Mouse (Mus musculus): ENCODE data around the gene Il5.

Gene Il5

DNA sequence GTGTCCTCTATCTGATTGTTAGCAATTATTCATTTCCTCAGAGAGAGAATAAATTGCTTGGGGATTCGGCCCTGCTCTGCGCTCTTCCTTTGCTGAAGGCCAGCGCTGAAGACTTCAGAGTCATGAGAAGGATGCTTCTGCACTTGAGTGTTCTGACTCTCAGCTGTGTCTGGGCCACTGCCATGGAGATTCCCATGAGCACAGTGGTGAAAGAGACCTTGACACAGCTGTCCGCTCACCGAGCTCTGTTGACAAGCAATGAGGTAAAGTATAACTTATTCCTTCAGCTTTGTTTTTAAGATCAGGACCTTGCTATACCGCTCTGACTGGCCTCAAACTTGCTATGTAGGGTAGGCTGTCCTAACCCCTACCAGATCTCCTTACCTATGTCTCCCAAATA lies at the start of gene Il5:
Il5 (plus strand) TSS at position 80 of the 400 bp plus-strand sequence.
- DNase-seq (ENCODE audit: low spot score): no peak

DNA sequence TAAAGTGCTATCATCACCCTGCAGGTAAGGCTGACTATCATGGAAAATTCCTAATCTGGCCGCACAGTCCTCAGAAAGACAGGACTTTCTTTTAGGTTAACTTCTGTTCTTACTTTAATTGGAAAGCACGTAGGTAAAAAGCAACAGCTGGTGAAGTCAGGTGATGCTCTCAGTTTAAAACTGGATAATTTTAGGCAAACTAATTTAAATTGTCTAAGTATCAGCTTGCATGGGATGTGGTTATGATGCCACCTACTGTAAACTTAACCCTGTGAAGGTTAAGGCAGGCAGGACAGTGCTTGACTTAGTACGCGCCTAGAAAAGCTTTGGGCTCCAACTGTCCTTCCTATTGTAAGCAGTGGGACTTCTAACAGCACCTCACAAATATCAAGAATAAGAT lies 49.2 kb upstream of the Il5 start:
- DNase-seq (ENCODE audit: low spot score): no peak

DNA sequence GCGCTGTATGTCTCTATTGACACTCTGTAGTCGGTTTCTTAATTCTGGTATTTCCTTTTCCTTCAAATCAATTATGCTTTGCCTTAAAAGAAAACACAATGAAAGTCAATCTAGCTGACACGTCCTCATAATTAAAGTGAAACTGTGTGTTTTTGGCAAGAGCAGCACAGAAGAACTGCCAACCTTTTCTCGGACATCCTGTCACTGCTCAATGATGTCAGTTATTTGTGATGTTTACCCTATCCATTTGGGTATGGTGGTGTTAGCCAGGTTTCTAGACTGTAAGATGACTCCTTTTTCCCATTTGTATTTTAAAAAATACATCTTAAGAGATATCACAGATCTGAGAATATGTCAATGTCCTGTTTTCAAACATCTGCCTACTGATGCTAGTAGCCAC lies 40.5 kb upstream of the Il5 start:
- DNase-seq (ENCODE audit: low spot score): no peak

DNA sequence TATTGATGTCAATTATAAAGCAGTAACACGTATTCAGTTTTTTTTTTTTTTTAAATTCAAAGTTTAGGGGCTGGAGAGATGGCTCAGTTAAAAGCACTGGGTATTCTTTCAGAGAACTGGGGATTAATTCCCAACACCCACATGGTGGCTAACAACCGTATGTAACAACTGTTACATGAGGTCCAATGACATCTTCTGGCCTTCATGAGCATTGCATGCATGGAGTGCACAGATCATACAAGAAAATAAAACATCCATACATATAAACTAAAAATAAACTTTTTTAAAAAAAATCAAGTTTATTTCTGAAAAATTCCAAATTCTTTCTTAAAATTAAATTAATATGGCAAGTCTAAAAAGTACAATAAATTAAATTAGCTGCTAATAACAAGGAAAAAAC lies 38.9 kb upstream of the Il5 start:
- no peak for DNase-seq (ENCODE audit: low spot score)

DNA sequence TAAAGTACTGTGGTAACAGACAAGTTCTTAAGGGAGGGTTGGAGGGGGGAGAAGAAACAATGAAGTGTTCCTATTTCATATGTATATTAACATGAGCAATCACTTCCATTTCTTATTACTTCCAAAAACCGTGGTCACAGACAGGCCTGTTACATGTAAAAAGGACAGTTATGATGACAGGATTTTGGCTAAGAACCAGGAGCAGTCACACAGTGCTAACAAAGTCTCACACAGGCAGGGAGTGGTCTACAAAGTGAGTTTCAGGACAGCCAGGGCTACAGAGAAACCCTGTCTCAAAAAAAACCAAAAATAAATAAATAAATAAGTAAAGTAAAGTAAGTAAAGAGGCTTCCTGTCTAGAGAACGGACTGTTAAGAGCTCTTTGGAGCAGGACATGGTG lies 38.4 kb upstream of the Il5 start:
- no peak for DNase-seq (ENCODE audit: low spot score)

DNA sequence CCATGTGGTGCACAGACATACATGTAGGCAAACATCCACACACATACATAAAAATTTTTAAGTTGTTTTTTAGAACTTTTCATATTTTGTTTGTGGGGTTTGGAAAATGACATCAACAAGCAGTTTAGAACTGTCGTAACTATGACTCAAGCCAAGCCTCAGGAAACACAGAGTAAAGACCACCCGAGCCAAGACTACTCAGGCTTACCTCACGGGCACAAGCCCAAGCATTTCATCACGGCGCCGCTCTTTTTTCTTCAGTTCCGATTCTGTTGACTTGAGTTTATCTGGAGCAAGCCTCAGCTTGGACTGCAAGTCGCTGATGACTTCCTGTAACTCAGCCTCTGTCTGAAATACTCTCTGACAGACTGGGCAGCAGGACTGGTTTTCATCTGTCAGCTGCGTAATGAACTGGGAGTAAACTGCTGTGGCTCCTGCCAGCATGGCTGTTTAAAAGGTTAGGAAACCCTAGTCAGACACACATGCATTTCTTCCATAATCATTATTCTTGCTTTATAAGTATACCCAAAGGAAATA lies 37.5 kb upstream of the Il5 start:
- no peak for DNase-seq (ENCODE audit: low spot score)

DNA sequence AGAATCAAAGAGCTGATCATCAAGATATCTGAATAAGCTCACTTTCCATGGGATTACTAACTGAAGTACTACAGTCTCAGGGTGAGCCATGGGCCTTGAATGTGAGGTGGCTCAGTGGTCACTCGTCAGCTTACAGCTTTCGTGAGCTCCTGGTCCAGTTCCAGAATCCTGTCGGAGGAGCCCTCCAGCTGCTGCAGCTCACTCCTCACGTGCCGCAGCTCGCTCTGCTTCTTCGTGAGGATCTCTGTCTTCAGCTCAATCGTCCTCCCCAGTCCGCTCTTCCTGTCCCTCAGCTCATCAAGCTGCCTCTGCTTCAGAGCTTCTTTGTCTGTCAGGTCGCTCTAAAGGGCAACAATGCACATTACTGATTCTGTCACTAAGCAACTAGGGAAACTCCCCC lies 28.6 kb upstream of the Il5 start:
- no peak for DNase-seq (ENCODE audit: low spot score)

DNA sequence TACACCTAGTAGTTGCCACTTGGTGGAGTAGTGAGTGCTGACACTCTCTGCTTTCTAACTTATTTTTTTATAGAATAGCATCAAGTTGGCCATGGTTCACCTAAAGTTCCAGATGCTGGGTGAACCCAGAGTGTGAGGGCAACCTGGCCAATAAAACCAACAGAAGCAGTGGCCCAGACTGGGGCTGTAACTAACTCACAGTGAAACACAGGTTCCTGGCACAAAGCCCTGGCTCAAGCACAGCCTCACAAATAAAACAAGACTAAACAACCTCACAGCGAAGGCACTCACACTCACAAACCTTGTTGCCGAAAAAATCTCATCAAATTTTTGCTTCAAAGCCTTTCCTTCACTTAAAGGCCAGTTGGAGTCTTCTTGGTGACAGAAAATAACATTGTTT lies 22.1 kb upstream of the Il5 start:
- DNase-seq (ENCODE audit: low spot score): no peak

DNA sequence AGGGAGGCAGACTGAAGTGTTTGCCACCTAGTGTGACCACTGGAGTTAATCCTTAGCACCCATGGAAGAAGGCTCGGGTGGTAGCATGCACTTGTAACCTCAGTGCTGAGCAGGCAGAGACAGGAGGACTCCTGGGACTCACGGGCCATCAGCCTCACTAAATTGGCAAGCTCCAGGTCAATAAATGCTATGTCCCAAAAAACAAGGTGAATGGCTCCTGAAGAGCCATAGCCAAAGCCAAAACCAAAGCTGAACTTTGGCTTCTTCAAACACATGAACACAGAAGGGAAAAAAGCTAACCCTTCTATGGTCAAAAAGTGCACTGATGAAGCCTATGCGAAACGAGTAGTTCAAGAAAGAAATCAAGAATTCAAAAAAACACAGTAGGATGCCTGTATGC lies 21.2 kb upstream of the Il5 start:
- DNase-seq (ENCODE audit: low spot score): no peak

DNA sequence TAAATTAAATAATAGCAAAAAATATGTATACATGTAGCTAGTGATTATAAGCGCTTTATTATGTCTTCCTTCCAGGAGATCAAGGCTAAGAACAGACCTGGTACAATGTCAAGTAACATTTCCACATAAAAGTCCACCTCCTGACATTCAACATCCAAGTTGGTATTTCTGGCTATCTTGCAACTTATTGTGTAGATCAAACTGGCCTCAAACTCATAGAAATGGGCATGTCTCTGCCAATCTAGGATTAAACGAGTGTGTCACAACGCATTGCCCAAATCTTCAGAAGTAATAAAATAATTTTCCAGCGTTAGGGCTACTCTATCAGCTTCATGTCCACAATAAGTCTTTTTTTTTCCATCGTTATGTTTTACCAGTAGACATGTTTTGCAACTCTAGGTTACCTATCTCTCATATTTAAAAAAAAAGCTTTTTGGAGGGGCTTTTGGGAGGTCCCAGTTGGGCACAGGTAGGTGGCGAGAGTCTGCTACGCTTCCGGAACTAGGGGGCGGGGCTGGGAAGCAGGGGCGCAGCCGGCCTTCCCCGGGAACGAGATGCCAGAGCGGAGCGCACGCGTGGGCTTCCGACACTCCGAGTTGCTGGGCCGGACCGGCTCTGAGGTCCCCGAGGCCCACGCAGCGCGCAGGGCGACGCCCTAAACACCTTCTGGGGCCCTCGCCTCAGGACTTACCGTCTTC lies 14.2 kb upstream of the Il5 start:
- peak; percentile 43 for DNase-seq (ENCODE audit: low spot score)

DNA sequence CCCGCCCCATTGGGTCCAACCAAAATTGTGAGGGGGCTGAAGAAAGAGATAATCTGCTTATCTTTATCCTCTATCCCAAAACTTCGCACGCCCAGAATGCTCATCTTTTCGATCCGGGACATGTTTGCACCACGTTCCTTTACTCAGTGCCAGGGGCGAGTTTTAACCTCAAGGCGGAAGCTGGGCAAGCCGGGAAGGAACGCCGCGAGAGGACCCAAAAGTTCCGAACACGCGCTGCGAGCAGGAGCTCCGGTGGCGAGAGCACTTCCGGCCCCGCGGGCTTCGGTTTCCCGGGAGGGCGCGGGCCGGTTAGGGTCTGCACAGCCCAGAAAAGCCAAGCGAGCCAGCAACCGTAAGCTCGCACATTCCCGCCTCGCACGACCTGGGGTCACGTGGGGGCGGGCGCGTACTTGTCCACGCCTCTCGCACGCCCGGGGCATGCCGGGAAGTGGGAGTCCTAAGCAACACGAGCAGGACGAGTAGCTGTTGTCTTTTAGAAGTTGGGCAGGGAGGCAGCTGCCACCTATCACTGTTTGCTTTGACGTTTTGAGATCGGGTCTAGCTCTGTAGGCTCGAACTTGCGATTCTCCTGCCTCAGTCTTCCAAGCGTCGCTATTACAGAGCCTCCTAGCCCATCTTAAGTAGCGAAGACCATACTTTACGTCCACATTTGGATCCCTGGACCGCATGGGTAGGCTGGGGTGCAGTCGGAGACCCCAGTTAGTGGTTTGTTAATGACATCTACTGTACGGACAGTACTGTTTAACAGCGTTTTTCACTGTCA lies 13.5 kb upstream of the Il5 start, which contains the start of gene Rad50:
Rad50 (minus strand) TSS at position 386 of the 784 bp plus-strand sequence.
- DNase-seq (ENCODE audit: low spot score): peak; percentile 93

DNA sequence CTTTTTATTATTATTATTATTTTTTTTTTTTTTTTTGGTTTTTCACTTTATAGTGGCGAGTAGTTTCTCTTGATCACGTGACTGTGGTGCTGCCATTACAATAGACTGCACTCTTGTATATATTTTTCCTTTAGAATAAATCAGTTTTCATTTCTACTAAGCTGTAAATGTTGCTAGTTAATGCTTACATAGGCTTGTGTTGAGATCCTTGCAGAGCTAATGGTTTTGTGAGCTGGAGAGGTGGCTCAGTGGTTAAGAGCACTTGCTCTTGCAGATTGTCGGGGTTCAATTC lies 12.9 kb upstream of the Il5 start:
- DNase-seq (ENCODE audit: low spot score): no peak

DNA sequence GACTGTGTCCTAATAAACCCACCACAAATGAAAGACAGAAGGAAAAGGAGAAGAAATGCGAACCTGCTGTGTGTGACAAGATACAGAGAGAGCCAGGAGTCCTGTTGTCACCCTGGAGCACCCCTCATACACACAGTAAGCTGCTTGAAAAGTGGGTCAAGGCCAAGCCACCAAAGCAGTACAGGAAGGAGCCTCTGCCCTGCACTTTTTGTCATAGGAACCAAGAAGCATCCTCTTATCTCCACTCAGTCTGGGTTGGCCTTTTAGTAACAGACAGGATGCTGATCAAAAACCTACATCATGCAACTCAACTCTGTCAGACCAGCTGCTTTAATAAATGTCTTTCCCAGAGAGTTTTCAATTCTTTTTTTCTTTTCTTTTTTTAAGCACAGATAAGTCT lies 893 bp upstream of the Il5 start:
- DNase-seq (ENCODE audit: low spot score): no peak

DNA sequence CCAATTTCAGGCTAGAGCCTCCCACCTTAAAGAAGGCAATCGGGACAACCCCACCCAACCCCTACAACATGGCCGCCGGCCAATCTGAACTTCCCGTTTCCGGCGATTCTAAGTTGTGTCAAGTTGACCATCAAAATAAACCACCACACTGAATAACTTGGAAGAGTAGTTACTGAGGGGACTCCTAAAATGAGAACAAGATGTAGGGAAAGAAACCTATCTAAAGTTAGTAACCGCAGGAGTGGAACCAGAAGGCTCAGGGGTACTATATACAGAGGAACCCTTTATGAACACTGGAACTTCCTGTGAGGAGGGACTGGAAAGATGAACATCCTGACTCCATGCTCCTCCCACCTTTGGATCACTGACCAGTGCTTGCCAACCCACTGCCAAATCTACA lies 10.9 kb downstream of the Il5 start:
- no peak for DNase-seq (ENCODE audit: low spot score)

DNA sequence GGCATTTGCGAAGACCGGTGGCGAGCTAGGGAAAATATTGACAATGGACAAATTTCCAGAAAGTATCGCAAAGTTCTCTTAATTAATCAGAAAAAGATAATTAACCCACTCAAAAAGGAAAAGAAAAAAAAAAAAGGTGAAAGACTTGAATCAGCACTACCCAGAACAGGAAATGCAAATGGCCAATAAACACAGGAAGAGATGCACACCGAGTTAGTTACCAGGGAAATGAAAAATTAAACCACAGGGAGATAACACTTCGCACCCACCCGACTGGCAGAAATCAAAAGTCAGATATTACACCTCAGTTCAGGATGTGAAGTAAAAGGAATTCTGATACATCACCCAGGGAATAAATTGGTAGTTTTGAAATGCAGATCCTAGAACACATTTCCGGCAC lies 11.7 kb downstream of the Il5 start:
- DNase-seq (ENCODE audit: low spot score): no peak

DNA sequence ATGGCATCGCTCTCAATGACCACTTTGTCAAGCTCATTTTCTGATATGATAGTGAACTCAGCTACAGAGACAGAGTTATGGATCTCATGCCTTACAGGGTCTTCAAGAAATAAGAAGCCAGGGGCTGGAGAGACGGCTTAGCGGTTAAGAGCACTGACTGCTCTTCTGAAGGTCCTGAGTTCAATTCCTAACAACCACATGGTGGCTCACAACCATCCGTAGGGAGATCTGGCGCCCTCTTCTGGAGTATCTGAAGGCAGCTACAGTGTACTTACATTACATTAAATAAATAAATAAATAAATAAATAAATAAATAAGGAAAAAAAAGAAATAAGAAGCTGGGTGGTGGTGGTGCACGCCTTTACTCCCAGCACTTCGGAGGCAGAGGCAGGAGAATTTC lies 13.2 kb downstream of the Il5 start:
- DNase-seq (ENCODE audit: low spot score): no peak

DNA sequence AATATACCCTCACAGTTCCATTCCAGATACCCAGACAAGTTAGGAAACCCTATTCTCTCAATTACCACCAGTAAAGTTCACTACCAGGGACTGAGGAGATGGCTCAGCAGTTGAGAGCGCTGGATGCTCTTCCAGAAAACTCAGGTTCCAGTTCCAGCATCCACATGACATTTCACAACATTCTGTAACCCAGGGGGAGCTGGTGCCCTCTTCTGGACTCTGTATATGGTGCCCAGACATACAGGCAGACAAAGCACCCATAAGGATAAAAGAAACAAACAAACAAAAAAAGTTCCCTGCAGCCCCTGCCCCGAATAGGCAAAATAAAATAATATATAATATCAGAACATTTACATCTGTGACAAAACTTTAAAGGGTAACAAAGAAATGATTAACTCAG lies 13.8 kb downstream of the Il5 start:
- DNase-seq (ENCODE audit: low spot score): no peak

DNA sequence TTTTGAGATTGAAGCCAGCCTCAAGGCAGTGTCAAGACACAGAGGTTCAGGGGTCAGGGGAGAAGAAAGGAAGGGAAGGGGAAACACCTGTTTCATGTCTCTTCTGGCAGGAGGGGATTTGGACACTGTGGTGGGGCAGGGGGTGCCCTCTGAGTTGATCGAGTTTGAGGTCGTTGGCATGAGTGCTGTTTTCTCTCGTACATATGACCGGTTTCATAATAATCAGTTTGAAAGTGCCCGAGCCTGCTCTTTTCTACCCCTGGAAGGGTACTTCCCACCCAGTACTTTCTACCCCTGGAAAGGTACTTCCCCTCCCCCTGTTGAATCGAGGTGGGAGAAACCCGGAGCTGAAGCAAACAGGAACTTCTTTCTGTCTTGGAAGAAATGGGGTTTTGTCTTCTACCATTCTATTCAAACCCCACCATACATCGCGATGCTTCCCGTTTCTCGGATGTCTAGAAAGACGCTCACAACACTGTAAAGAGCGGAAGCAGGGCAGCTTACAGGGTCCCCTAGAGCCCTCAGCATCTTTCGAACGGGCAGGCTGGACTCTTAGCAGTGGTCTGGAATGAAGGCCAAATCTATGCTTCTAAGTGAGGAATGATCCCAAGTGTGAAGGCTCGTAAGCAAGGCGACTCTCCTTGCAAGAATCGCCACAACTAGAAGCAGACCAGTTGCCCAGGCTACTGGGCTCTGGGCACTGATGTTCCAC lies 14.5 kb downstream of the Il5 start:
- no peak for DNase-seq (ENCODE audit: low spot score)

DNA sequence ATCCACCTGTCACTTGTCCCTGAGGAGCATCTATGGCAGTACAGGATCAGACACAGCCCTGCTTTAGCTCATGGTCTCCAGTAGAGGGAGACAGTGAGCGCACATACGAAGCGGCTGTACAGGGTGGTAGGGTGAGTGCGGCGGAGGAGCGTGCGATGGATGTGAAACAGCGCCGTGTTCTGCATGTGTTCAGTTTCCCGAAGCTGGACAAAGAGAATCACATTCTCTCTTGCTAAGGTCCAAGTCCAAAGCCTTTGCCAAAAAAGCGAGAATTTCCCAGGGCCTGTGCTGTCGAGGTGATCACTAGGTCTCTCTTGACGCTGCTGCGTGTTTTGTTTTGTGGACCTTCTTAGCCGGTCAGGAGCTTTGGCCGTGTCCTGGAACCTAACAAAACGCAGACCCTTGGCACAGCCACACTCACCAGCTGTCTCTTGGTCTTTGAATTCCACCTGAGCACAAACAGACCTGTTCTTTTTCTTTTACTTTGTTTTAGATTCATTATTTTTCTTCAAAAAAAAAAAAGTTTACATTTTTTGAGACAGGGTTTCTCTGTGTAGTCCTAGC lies 15.2 kb downstream of the Il5 start:
- peak; percentile 53 for DNase-seq (ENCODE audit: low spot score)

DNA sequence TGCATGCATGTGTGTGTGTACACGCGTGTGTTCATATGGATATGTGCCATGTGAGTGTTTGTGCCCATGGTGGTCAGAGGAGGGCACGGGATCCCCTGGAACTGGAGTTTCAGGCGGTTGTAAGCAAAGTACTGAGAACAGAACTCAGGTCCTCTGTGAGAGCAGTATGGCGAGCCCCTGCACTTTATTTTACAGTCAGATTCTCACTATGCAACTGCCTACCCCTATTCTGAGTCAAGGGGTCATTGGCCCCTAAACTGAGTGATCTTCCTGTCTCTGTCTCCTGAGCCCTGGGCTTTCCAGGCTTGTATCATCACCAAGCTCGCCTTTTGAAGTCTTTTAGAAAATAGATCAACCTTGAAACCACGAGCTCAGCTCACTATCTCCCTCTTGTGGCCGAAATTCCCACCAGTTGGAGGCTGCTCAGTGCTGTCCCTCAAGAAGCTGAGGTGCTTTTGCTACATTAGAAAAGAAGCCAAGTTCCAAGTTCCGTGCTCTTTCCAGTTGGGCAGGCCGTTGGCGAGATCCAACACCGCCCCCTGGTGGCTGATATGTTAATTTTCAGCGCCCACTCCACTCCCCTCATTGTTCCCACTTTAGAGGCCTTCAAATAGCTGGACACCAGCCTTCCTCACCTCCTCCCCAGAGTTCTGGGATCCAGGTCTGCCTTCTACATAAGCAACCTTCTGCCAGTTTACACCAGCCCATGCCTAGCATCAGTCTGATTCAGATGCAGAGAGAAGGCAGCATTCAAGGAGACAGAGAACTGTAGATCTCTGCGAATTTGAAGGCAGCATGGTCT lies 16.4 kb downstream of the Il5 start:
- DNase-seq (ENCODE audit: low spot score): peak; percentile 75

DNA sequence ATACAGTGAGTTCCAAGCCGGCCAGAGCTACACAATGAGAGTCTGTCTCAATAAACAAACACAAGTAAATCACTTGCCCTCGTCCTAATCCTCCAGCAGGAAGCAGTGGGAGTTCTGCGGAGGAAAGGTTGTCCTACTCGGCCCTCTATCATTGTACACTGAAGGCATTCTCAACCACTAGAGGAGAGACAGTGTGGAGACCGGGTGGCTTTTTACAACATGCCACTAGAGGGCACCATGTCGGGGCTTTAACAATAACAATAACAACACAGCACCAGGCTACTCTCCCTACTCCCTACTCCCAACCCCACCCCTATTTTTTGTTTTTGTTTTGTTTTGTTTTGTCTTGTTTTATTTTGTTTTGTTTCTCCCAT lies 17.0 kb downstream of the Il5 start:
- DNase-seq (ENCODE audit: low spot score): peak; percentile 43

DNA sequence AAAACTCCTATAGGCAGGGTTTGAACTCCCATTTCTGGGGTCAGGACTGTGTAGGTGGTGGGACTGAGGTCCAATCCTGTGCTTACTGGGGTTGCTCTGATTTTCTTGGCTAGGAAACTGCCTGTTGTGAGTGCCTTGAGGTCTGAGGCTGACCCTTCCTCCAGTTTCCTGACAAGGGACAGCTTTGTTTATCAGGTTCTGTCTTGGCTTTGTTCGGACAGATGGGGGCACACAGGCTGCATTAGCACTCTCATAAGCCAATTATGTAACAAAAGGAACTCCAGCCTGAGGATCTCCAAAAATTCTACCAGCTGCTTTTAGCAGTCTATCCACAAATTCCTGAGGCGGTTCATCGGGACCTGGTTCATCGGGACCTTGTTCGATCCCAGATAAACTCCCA lies 21.8 kb downstream of the Il5 start:
- DNase-seq (ENCODE audit: low spot score): no peak

Measured in urinary bladder, postnatal 25 days (tissue).